Mouse (Mus musculus): ENCODE measurements at regions not wholly inside any gene's neighbourhood (a gene's known extent, or its start where the extent isn't known, plus 50 kb on each side); places are given as distances from the start of the nearest gene placed in this dataset.

DNA sequence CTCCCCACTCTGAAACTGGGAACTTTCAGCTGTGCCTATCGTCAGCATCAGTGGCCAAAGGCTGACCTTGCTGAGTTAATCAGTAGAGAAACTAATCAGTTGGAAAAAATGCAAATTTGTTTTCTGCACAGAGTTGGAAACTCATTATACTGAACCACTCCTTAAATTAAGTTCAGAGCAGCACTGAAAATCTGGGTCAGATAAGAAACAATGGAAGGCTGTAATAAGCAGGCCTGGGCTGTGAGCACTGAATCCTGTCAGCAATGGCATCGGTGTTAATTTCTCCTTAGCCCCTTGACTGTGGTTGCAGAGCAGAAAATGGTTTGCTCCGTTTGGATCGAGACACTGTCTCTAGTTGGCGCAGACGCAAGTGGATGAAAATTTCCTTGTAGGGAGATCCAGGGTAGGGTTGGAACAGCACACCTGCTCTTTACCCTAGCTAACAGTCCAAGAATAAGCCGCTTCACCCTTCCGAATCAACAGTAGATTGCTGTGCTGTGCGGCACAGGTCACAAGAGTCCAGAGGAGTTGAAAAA lies 289.4 kb downstream of the Tox3 start:
- no peak for TF ChIP-seq CTCF (conservative IDR thresholded peaks at IDR 0.05 in 1 of 2, IDR thresholded peaks at IDR 0.05 in 1 of 2; ENCODE audit: low read depth in 2 of 2, low read length in 2 of 2)
- TF ChIP-seq JUND (conservative IDR thresholded peaks at IDR 0.05; ENCODE audit: low read depth, low read length), result no peak
- TF ChIP-seq POLR2A (IDR thresholded peaks at IDR 0.05; ENCODE audit: low read depth, low read length), result no peak
- TF ChIP-seq EP300 (IDR thresholded peaks at IDR 0.05; ENCODE audit: low read length), result no peak
- TF ChIP-seq USF2 (conservative IDR thresholded peaks at IDR 0.05; ENCODE audit: low read depth, low read length), result no peak
- TF ChIP-seq POLR2AphosphoS2 (IDR thresholded peaks at IDR 0.05; ENCODE audit: low read depth, low read length), result no peak
- no peak for TF ChIP-seq KAT2A (IDR thresholded peaks at IDR 0.05; ENCODE audit: insufficient replicate concordance, low read length)
- no peak for TF ChIP-seq GABPA (IDR thresholded peaks at IDR 0.05; ENCODE audit: insufficient replicate concordance, low read depth, low read length)
- no peak for TF ChIP-seq CHD2 (IDR thresholded peaks at IDR 0.05; ENCODE audit: low read length)
- no peak for TF ChIP-seq HCFC1 (IDR thresholded peaks at IDR 0.05; ENCODE audit: low read depth, low read length)
